Mouse (Mus musculus): ENCODE results near the gene Foxo1.

DNA sequence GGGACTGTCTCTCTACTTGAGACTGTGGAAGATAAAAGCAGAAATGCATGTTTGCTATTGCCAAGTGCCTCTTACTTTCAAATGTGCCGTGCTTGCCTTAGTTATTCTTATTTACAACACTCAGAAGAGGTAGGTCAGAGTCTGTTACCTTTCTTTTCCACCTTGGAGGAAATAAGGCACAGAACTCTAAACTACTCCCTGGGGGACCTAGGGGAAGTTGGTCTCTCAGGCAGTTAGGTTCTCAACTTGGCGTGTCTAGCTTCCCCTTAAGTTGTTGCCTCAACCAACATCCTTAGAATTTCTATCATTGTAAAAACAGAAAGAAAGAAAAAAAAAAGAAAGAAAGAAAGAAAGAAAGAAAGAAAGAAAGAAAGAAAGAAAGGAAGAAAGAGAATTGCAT lies 124.4 kb downstream of the Foxo1 start:
- no peak for TF ChIP-seq CTCF (IDR thresholded peaks at IDR 0.05; ENCODE audit: low read depth)
- no peak for TF ChIP-seq EP300 (IDR thresholded peaks at IDR 0.05; ENCODE audit: low read depth)

All from liver, embryonic 14.5 days (tissue).